Mouse (Mus musculus): ENCODE measurements around the gene Spert. TPM values are rescaled to one million over a fixed set of nuclear protein-coding genes. Genes with fewer than 3 reads are reported as not detected.

Spert gene
- total and polyA plus RNA-seq, 2 experiments from 2014 or later = not detected

GRCm38 (mm10) chr14:75540996-75541350 lies 51.9 kb downstream of the Spert start:
- Histone ChIP-seq H3K9me3 (replicated peaks; ENCODE audit: control insufficient read depth, low read length) (no peaks in the 10 kb centered on the region), H3K4me3 (ENCODE audit: low read depth, low read length) (no peak overlapping the region), H3K27me3 (ENCODE audit: control insufficient read depth, insufficient read depth, low read length) (no peaks in the 10 kb centered on the region), H3K27ac (ENCODE audit: low read depth) (no peak overlapping the region), H3K4me1 (ENCODE audit: control insufficient read depth, insufficient read depth) (no peaks in the 10 kb centered on the region), H3K9ac (replicated peaks; ENCODE audit: low read depth, low read length) (no peak overlapping the region), H3K36me3 (replicated peaks; ENCODE audit: control insufficient read depth, insufficient read depth, low read length) (no peaks in the 10 kb centered on the region), H3K4me2 (ENCODE audit: low read depth, low read length) (no peak overlapping the region)
- no peak for TF ChIP-seq EP300 (IDR thresholded peaks at IDR 0.05; ENCODE audit: low read depth)
- no peak for TF ChIP-seq CTCF (IDR thresholded peaks at IDR 0.05; ENCODE audit: low read depth)
- WGBS = 28% methylated on average over 5 of the region's 5 CpGs
- DNase-seq (ENCODE audit: low spot score) (no peak), ATAC-seq (ENCODE audit: insufficient read depth, low read depth) (no peak)

- 64% methylated on average over 17 of the region's 17 CpGs for WGBS
- no peak for ATAC-seq (ENCODE audit: insufficient read depth, low read depth)
Measured at GRCm38 (mm10) chr14:75540216-75540995, 52.5 kb downstream of the Spert start.

DNA sequence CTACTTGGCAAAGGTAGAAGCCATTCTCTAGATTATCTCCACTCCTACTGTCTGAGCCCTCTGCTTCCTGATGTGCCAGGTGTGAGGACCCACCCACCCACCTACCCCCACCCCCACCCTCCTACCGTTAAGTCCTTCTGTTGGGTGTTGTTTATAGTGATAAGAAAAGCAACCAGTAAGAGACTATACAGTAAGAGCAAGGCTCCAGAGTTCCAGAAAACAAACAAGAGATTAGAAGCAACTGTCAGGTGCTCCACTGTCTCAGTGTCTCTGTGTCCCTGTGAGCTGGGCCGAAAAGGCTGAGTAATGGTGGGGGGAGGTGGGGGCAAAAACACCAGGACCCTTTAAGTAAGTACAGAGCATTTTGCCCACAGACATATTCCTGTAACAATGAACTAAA lies 53.7 kb downstream of the Spert start:
- Histone ChIP-seq H3K9ac (replicated peaks; ENCODE audit: low read depth, low read length) (no peak overlapping the region), H3K4me2 (ENCODE audit: low read depth, low read length) (no peak overlapping the region), H3K9me3 (replicated peaks; ENCODE audit: control insufficient read depth, low read length) (no peaks in the 10 kb centered on the region), H3K27ac (ENCODE audit: low read depth) (no peak overlapping the region), H3K27me3 (ENCODE audit: control insufficient read depth, insufficient read depth, low read length) (no peaks in the 10 kb centered on the region), H3K36me3 (replicated peaks; ENCODE audit: control insufficient read depth, insufficient read depth, low read length) (no peaks in the 10 kb centered on the region), H3K4me1 (ENCODE audit: control insufficient read depth, insufficient read depth) (no peaks in the 10 kb centered on the region), H3K4me3 (ENCODE audit: low read depth, low read length) (no peak overlapping the region)
- no peak for ATAC-seq (ENCODE audit: insufficient read depth, low read depth)
- DNase-seq (ENCODE audit: low spot score) = no peak
- 45% methylated on average over 2 of the region's 2 CpGs for WGBS
- TF ChIP-seq EP300 (IDR thresholded peaks at IDR 0.05; ENCODE audit: low read depth) (no peak), CTCF (IDR thresholded peaks at IDR 0.05; ENCODE audit: low read depth) (no peak)

More at GRCm38 (mm10) chr14:75540216-75540995, 52.5 kb downstream of the Spert start:
- Histone ChIP-seq H3K4me3 (ENCODE audit: low read depth, low read length) (no peak overlapping the region), H3K27ac (ENCODE audit: low read depth) (no peak overlapping the region), H3K4me2 (ENCODE audit: low read depth, low read length) (no peak overlapping the region), H3K36me3 (replicated peaks; ENCODE audit: control insufficient read depth, insufficient read depth, low read length) (no peaks in the 10 kb centered on the region), H3K9me3 (replicated peaks; ENCODE audit: control insufficient read depth, low read length) (no peaks in the 10 kb centered on the region), H3K9ac (replicated peaks; ENCODE audit: low read depth, low read length) (no peak overlapping the region), H3K27me3 (ENCODE audit: control insufficient read depth, insufficient read depth, low read length) (no peaks in the 10 kb centered on the region), H3K4me1 (ENCODE audit: control insufficient read depth, insufficient read depth) (no peaks in the 10 kb centered on the region)
- TF ChIP-seq EP300 (IDR thresholded peaks at IDR 0.05; ENCODE audit: low read depth) = no peak
- no peak for TF ChIP-seq CTCF (IDR thresholded peaks at IDR 0.05; ENCODE audit: low read depth)
- no peak for DNase-seq (ENCODE audit: low spot score)

Other genes starting within 250 kb of the Spert start
- gene Siah3, start 137.1 kb downstream of the Spert start, total RNA-seq (2014; rRNA removed; ENCODE audit: low replicate concordance) = not detected in 2 replicates
- not detected in 2 replicates for gene Siah3, start 137.1 kb downstream of the Spert start, polyA plus RNA-seq (2015; fragmentation: Nextera tagmentation; extraction: Ambion mirVana)
- gene Erich6b, start 49.1 kb upstream of the Spert start, total RNA-seq (2014; rRNA removed; ENCODE audit: low replicate concordance) = not detected in 2 replicates
- not detected in 2 replicates for gene Erich6b, start 49.1 kb upstream of the Spert start, polyA plus RNA-seq (2015; fragmentation: Nextera tagmentation; extraction: Ambion mirVana)
- 12.9 and 18.3 TPM in 2 replicates for gene Cog3, start 161.4 kb upstream of the Spert start, total RNA-seq (2014; rRNA removed; ENCODE audit: low replicate concordance)
- gene Cog3, start 161.4 kb upstream of the Spert start, polyA plus RNA-seq (2015; fragmentation: Nextera tagmentation; extraction: Ambion mirVana) = 7.6 and 8.6 TPM in 2 replicates
- 39.0 and 39.2 TPM in 2 replicates for gene Slc25a30, start 193.9 kb upstream of the Spert start, total RNA-seq (2014; rRNA removed; ENCODE audit: low replicate concordance)
- 6.2 and 6.3 TPM in 2 replicates for gene Slc25a30, start 193.9 kb upstream of the Spert start, polyA plus RNA-seq (2015; fragmentation: Nextera tagmentation; extraction: Ambion mirVana)

All from heart, postnatal 0 days (tissue).